Mouse (Mus musculus): ENCODE results near the gene Akap6.

Akap6 gene

DNA sequence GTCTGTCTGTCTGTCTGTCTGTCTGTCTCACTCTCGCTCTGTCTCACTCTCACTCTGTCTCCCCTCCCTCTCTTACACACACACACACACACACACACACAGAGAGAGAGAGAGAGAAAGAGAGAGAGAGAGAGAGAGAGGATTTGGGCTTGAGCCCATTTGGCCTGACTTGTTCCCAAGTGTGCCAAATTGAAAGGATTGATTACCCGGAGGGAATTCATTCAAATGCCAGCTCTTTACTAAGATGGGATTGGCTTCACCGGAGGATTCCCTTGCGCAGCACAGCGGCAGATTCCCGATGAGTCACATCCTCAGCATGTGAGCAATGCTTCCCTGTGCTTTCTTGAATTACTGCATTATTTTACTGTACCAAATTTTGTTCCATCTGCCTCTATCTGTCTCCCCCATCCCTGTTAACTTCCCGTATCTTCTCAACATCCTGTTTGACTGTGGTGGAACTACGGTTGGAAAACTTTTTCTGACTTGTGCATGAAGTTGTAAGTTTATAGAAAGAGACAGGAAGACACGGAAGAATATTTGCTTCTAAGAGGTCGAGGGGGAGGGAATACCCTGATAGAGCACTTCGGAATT is 447.4 kb downstream of the Akap6 start:
- no peak for DNase-seq (ENCODE audit: low spot score)

- DNase-seq (ENCODE audit: low spot score), result no peak
Observed at GRCm38 (mm10) chr12:53147696-53148095, 448.5 kb downstream of the Akap6 start.

DNA sequence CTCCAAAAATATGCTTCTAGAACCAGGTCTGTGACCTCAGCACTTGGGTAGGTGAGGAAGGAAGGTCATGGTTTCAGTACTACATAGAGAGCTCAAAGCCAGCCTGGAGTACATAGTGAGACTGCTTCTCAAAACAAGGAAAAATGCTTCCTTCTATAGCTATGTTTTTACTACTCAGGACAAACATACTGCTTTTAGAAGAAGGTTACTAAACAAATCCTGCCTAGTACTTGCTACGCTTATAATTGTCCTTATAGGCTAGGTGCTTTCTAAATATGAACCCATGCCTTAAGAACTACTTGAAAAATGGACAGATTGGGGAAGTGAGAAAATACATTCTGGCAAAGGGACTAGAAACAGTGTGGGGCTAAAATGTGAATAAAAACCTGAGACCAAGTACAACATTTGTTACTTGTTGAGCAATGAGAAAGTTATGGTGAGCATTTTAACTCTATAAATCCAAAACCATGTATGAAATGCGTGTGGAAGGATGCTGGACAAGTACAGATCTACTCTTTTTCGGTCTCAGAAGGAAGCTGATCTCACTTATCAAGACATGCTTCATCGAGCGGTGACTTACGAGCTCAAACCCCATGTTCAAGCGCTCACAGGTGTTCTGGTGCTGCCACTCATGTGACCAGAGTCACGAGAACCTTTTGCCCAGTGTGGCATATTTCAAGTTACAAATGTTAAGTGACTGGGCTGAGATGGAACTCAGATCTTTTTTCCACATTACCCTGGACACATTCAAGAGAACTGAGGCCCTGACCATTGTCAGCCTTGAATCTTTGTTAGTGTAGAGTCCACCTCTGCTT is 469.2 kb downstream of the Akap6 start:
- no peak for DNase-seq (ENCODE audit: low spot score)

DNA sequence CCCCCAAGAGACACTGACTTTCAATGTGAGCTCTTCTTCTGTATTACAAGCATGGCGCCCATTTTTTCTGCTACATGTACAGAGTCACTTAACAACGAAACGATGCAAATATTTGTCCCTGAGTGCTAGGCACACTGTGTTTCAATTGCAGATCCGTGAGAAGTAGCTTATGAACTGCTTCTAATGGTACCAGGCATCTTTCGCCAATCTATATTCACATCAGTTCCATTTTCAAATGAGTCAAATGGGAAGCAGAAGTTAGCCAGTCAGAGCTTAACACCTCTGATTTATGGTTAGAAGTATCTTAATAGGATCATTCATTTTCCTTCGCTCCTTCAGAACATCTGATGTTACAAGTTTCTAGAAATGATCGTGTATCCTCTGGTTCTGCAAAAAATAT is 492.3 kb downstream of the Akap6 start:
- DNase-seq (ENCODE audit: low spot score), result no peak

DNA sequence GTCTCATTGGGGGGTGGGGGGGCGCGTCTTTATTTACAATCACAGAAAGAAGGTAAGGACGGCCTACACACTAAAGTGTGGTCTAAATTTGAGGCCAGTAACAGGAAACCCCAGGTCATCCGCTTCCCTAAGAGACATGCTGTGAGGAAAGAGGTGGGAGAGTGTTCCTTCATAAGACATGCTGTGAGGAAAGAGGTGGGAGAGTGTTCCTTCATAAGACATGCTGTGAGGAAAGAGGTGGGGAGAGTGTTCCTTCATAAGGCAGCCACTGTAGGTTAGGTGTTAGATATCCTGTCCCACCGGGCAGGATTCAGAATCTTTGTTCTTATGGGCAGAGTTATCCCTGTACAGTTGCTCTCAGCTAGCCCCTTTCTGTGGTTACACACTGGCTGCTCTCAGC is 494.5 kb downstream of the Akap6 start:
- DNase-seq (ENCODE audit: low spot score), result no peak
